Mouse (Mus musculus): ENCODE measurements around the gene Rp9. TPM values are rescaled to one million over a fixed set of nuclear protein-coding genes. Genes with fewer than 3 reads are reported as not detected.

Rp9 gene
- polyA plus RNA-seq, 1 experiment: 124 TPM

DNA sequence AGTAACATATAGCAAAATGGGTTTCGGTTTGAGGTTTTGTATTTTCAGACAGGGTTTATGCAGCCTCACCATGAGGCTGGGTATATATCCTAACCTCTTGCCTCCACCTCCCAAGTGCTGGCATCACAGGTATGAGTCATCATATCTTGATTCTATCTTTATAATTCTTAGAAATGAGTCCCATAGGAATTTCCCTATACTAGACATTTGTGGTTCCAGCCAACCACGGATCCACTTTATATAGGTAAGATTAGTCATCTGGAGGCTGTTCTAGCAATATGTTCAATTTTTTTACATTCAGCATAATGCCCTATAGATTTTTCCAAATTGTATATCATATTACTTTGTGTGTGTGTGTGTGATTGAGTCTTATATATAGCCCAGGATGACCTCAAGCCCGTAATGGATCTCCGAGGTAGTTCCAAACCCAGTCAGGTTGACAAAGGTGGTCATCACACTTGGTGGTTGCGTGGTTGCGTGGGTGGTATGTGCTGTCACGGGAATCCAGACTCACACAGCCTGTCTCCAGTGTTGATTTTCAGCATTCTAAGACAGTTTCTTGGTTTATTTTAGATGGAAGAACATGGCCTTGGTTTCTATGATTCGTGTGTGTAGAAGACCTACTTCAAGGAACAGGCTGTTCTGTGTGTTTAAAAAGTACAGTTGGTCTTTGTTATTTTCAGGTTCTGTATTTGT lies 14.5 kb upstream of the Rp9 start:
- 93% methylated on average over 8 of the region's 8 CpGs for WGBS
- no peaks in the 10 kb centered on the region for H3K4me1 ChIP-seq (replicated peaks; ENCODE audit: control insufficient read depth, insufficient read depth, low read length)
- TF ChIP-seq POLR2A (IDR thresholded peaks at IDR 0.05; ENCODE audit: control insufficient read depth, extremely low read depth, insufficient read depth, low read length, poor library complexity) (no peak), CTCF (IDR thresholded peaks at IDR 0.05; ENCODE audit: borderline replicate concordance, control insufficient read depth, extremely low read depth, insufficient read depth, low read length, poor library complexity) (no peak)
- no peak overlapping the region for H3K4me3 ChIP-seq (ENCODE audit: control insufficient read depth, insufficient read depth, low read length)
- no peaks in the 10 kb centered on the region for H3K36me3 ChIP-seq (ENCODE audit: control insufficient read depth, insufficient read depth, low read length)
- no peak overlapping the region for H3K27ac ChIP-seq (ENCODE audit: control insufficient read depth, insufficient read depth, low read length)
- DNase-seq: no peak
- H3K27me3 ChIP-seq (ENCODE audit: control insufficient read depth, insufficient read depth, low read length): no peaks in the 10 kb centered on the region

DNA sequence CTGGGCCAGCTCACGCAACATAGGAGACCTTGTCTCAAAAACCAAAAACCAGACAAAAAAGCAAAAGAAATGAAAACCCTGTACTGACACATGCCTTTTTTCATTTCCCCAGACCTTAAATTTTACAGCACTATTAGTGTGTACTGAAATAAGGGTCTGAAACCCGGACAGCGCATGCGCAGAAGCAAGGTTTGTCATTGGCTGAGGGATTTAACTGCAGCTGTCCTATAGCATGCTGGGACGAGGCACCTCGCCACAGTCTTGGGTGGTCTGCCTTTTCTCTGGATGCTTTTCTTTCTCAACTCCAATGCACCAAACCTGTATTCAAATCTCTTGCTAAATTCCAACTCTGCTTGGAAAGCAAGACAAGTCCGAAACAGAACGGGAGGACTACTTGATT lies 9.4 kb upstream of the Rp9 start:
- no peak overlapping the region for H3K27ac ChIP-seq (ENCODE audit: control insufficient read depth, insufficient read depth, low read length)
- H3K4me3 ChIP-seq (ENCODE audit: control insufficient read depth, insufficient read depth, low read length): no peak overlapping the region
- H3K27me3 ChIP-seq (ENCODE audit: control insufficient read depth, insufficient read depth, low read length): no peaks in the 10 kb centered on the region
- WGBS: 98% methylated on average over 8 of the region's 8 CpGs
- no peaks in the 10 kb centered on the region for H3K4me1 ChIP-seq (replicated peaks; ENCODE audit: control insufficient read depth, insufficient read depth, low read length)
- H3K36me3 ChIP-seq (ENCODE audit: control insufficient read depth, insufficient read depth, low read length): no peaks in the 10 kb centered on the region
- TF ChIP-seq CTCF (IDR thresholded peaks at IDR 0.05; ENCODE audit: borderline replicate concordance, control insufficient read depth, extremely low read depth, insufficient read depth, low read length, poor library complexity): no peak
- TF ChIP-seq POLR2A (IDR thresholded peaks at IDR 0.05; ENCODE audit: control insufficient read depth, extremely low read depth, insufficient read depth, low read length, poor library complexity): no peak
- DNase-seq: no peak

DNA sequence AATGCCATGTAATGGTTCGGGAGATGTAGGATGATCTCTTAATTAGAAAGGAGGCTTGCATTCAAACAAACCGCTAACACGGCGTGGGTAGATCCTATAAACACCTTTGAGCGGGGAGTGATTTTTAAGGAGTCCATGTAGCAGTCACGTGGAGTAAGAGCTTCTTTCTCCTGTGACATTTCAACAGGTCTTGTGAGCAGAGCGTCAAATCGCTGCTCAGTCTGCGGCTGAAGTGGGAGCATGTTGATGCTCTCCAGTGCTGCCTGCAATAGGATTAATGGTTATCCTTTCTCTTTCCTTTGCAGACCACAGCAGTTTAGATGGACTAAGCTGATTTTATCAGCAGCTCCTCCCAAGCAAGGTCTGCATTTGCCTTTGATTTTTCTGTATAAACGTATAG lies 6.7 kb upstream of the Rp9 start:
- peak overlapping the region; percentile 0; the same call in 1 of the 2 replicates for H3K4me3 ChIP-seq (ENCODE audit: control insufficient read depth, insufficient read depth, low read length)
- H3K36me3 ChIP-seq (ENCODE audit: control insufficient read depth, insufficient read depth, low read length): no peaks in the 10 kb centered on the region
- H3K27me3 ChIP-seq (ENCODE audit: control insufficient read depth, insufficient read depth, low read length): no peaks in the 10 kb centered on the region
- TF ChIP-seq POLR2A (IDR thresholded peaks at IDR 0.05; ENCODE audit: control insufficient read depth, extremely low read depth, insufficient read depth, low read length, poor library complexity) (no peak), CTCF (IDR thresholded peaks at IDR 0.05; ENCODE audit: borderline replicate concordance, control insufficient read depth, extremely low read depth, insufficient read depth, low read length, poor library complexity) (no peak)
- 4% methylated on average over 10 of the region's 10 CpGs for WGBS
- H3K4me1 ChIP-seq (replicated peaks; ENCODE audit: control insufficient read depth, insufficient read depth, low read length): no peaks in the 10 kb centered on the region
- peak; percentile 24 for DNase-seq
- H3K27ac ChIP-seq (ENCODE audit: control insufficient read depth, insufficient read depth, low read length): no peak overlapping the region

DNA sequence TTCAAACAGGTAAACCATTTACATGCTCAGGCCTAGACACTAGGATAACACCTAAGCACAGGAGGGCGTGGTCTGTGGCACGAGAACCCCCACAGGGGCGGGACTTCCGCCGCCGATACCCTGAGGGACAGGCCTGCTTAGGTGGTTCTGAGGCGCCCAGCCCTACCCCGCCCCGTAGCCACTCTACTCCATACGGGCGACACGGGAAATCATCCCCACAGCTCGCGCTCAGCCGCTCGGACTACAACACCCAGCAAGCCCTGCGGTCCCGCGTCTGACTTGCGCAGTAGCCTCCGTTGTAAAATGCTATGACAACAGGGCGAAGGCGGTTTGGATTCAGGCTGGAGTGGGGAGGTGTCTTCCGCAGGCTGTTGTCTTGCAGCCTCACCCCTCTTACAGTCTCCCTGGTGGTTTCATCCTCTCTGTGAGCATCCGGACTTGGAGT lies 5.9 kb upstream of the Rp9 start, which contains the start of gene Bbs9:
Gene Bbs9 (plus strand): TSS at position 292 of the 445 bp plus-strand sequence.
- TF ChIP-seq CTCF (IDR thresholded peaks at IDR 0.05; ENCODE audit: borderline replicate concordance, control insufficient read depth, extremely low read depth, insufficient read depth, low read length, poor library complexity): no peak; the same call in 1 of the 2 replicates
- peak; percentile 55; the same call in 1 of the 2 replicates for TF ChIP-seq POLR2A (IDR thresholded peaks at IDR 0.05; ENCODE audit: control insufficient read depth, extremely low read depth, insufficient read depth, low read length, poor library complexity)
- Histone ChIP-seq H3K4me3 (ENCODE audit: control insufficient read depth, insufficient read depth, low read length) (peak within 1 kb of the TSS; percentile 72), H3K27ac (ENCODE audit: control insufficient read depth, insufficient read depth, low read length) (peak within 1 kb of the TSS; percentile 79), H3K4me1 (replicated peaks; ENCODE audit: control insufficient read depth, insufficient read depth, low read length) (no peaks in the 10 kb centered on the region), H3K36me3 (ENCODE audit: control insufficient read depth, insufficient read depth, low read length) (no peaks in the 10 kb centered on the region), H3K27me3 (ENCODE audit: control insufficient read depth, insufficient read depth, low read length) (no peaks in the 10 kb centered on the region)
- peak; percentile 96 for DNase-seq
- 1% methylated on average over 25 of the region's 25 CpGs for WGBS

DNA sequence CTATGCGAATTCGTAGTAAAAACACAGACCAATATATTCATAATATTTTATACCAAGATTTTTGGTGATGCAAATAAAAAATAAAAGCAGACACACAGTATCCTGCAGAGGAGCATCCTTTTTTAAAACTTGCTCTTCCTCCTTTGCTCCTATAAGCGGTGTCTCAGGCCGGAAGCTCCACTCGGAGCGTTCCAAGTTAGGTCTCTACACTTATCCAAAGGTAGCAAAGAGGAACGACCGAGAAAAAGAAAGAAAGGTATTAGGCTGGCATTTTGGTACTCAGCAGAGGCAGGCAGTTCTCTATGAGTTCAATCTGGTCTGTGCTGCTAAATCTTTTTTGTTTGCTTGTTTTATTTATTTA lies 664 bp downstream of the Rp9 start:
- H3K36me3 ChIP-seq (ENCODE audit: control insufficient read depth, insufficient read depth, low read length): no peaks in the 10 kb centered on the region
- DNase-seq: no peak
- no peaks in the 10 kb centered on the region for H3K27me3 ChIP-seq (ENCODE audit: control insufficient read depth, insufficient read depth, low read length)
- 71% methylated on average over 8 of the region's 8 CpGs for WGBS
- no peak for TF ChIP-seq CTCF (IDR thresholded peaks at IDR 0.05; ENCODE audit: borderline replicate concordance, control insufficient read depth, extremely low read depth, insufficient read depth, low read length, poor library complexity)
- TF ChIP-seq POLR2A (IDR thresholded peaks at IDR 0.05; ENCODE audit: control insufficient read depth, extremely low read depth, insufficient read depth, low read length, poor library complexity): no peak
- no peaks in the 10 kb centered on the region for H3K4me1 ChIP-seq (replicated peaks; ENCODE audit: control insufficient read depth, insufficient read depth, low read length)
- no peak overlapping the region for H3K4me3 ChIP-seq (ENCODE audit: control insufficient read depth, insufficient read depth, low read length)
- H3K27ac ChIP-seq (ENCODE audit: control insufficient read depth, insufficient read depth, low read length): no peak overlapping the region

DNA sequence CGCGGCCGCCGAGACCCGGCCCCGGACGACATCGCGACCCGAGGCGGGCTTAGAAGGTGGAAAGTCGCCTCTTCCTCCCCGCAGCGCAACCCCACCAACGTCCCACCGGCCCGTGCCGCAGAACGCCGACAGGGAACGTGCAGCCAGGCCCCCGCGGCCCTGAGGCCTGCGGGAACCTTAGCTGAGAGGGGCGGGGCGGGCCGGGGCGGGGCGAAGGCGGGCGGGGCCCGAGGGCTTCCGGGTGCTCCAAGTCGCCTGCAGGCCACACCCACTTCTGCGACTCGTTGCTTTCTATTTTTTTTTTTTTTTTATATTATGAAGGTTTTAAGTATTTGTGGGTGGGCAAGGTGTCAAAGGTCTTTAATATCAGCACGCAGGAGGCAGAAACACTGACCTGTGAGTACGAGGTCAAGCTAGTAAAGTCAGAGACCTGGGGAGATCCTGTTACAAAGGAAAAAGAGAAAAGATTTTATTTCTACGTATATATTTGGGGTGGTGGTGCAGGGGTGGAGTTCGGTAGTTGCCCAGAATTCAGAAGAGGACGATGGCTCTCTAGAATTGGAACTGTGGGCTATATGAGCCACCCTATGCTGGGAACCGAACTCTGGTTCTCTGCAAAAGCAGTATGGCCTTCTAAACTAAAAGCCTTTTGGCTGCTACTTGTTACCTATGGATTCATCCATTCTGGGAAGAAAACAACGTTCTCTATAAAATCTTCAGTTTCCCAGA lies 1.2 kb downstream of the Rp9 start:
- 3% methylated on average over 43 of the region's 43 CpGs for WGBS

More for the DNA sequence above, 1.2 kb downstream of the Rp9 start:
- no peaks in the 10 kb centered on the region for H3K36me3 ChIP-seq (ENCODE audit: control insufficient read depth, insufficient read depth, low read length)
- H3K4me1 ChIP-seq (replicated peaks; ENCODE audit: control insufficient read depth, insufficient read depth, low read length): no peaks in the 10 kb centered on the region
- H3K27me3 ChIP-seq (ENCODE audit: control insufficient read depth, insufficient read depth, low read length): no peaks in the 10 kb centered on the region
- H3K4me3 ChIP-seq (ENCODE audit: control insufficient read depth, insufficient read depth, low read length): peak overlapping the region; percentile 95
- TF ChIP-seq POLR2A (IDR thresholded peaks at IDR 0.05; ENCODE audit: control insufficient read depth, extremely low read depth, insufficient read depth, low read length, poor library complexity) (peak; percentile 95), CTCF (IDR thresholded peaks at IDR 0.05; ENCODE audit: borderline replicate concordance, control insufficient read depth, extremely low read depth, insufficient read depth, low read length, poor library complexity) (0 out of 2 replicates have a peak, but pooled peaks have one; percentile 12)
- no peak for DNase-seq
- H3K27ac ChIP-seq (ENCODE audit: control insufficient read depth, insufficient read depth, low read length): peak overlapping the region; percentile 55

Data from thymus, adult 2 months (tissue).